Mouse (Mus musculus) ES-Bruce4 (cell line): ENCODE data around the gene Usp20.

Experiments used
- CTCF ChIP-seq: IDR thresholded peaks from one replicate; pipeline ENCODE4 v1.8.1; 2011; ENCODE audit warnings: low read depth, low read length
- EP300 ChIP-seq: IDR thresholded peaks from 2 replicates; pipeline ENCODE4 v1.6.1; 2011; ENCODE audit warnings: low read depth, low read length; ENCODE audit not compliant: insufficient read depth
- POLR2A ChIP-seq: IDR thresholded peaks from one replicate; pipeline ENCODE4 v1.8.1; 2011; ENCODE audit warnings: low read length; ENCODE audit not compliant: insufficient read depth

DNA sequence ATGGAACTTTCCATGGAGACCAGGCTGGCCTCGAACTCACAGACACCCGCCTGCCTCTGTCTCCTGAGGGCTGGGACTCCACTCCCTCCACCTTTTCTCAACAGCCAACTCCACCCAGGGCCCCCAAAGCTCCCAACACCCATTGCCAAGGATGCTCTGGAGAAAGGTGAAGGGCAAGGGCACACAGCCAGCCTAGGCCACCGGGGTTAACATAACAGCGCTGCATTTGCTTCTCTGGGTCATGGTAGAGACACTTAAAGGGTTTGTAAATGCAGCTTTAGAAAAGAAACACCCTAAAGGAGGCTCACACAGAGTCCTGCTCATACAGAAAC, 87.0 kb downstream of the Usp20 start:
- no peak for TF ChIP-seq CTCF
- no peak for TF ChIP-seq POLR2A
- TF ChIP-seq EP300 = peak; percentile 55; the same call in 1 of the 2 replicates
